Mouse (Mus musculus) adrenal gland, adult 18-20 months (tissue): ENCODE data around the gene Lemd1. TPM values are rescaled to one million over a fixed set of nuclear protein-coding genes. Genes with fewer than 3 reads are reported as not detected.
A peak's percentile ranks its signal among the peaks of the same experiment; 100 is the strongest.

Experiments used
- DNase-seq, 2 experiments: peaks; one replicate each; pipeline ENCODE4 v3.0.0; 2021 to 2022; ENCODE audit warnings: low spot score in 2 of 2
- total RNA-seq, 2 experiments: library from RNA; stranded (reverse); gene quantifications; 1 replicate in 1 of 2; 2 replicates in 1 of 2; pipeline ENCODE4 v1.2.3; 2021

Lemd1 gene
- total RNA-seq, 2 experiments from 2014 or later, result 0.43 TPM; not detected in 1

GRCm38 (mm10) chr1:132287991-132288451, 96.8 kb downstream of the Lemd1 start:
- no peak for DNase-seq

- DNase-seq, result no peak
Measured at GRCm38 (mm10) chr1:132289965-132290364, 98.7 kb downstream of the Lemd1 start.

GRCm38 (mm10) chr1:132290921-132291675, 99.9 kb downstream of the Lemd1 start:
- no peak for DNase-seq

- DNase-seq, result no peak
Measured at GRCm38 (mm10) chr1:132291706-132292105, 100.5 kb downstream of the Lemd1 start.

- DNase-seq, result no peak
Measured at GRCm38 (mm10) chr1:132292318-132293129, 101.3 kb downstream of the Lemd1 start.

- DNase-seq, result no peak
Measured at GRCm38 (mm10) chr1:132295506-132295905, 104.3 kb downstream of the Lemd1 start.

GRCm38 (mm10) chr1:132296051-132296450, 104.8 kb downstream of the Lemd1 start:
- no peak for DNase-seq

- peak; percentile 72 to 80 for DNase-seq
Measured at GRCm38 (mm10) chr1:132298425-132298800, 107.2 kb downstream of the Lemd1 start, which contains the start of gene Klhdc8a. Klhdc8a (plus strand) TSS chr1:132298626.

GRCm38 (mm10) chr1:132298801-132299464, 107.7 kb downstream of the Lemd1 start:
- peak; percentile 64 to 69 for DNase-seq

- DNase-seq, result peak; percentile 57 to 60
Measured at GRCm38 (mm10) chr1:132299744-132300143, 108.5 kb downstream of the Lemd1 start.

GRCm38 (mm10) chr1:132301242-132301641, 110.0 kb downstream of the Lemd1 start:
- no peak for DNase-seq

- DNase-seq, result no peak
Measured at GRCm38 (mm10) chr1:132302341-132302866, 111.2 kb downstream of the Lemd1 start.

GRCm38 (mm10) chr1:132304618-132305214, 113.5 kb downstream of the Lemd1 start:
- no peak for DNase-seq

- peak; percentile 65 to 70 for DNase-seq
Measured at GRCm38 (mm10) chr1:132306160-132306559, 114.9 kb downstream of the Lemd1 start.

- DNase-seq, result no peak
Measured at GRCm38 (mm10) chr1:132306808-132307207, 115.6 kb downstream of the Lemd1 start.

- no peak for DNase-seq
Measured at GRCm38 (mm10) chr1:132307962-132308361, 116.7 kb downstream of the Lemd1 start.

- no peak for DNase-seq
Measured at GRCm38 (mm10) chr1:132308674-132309073, 117.4 kb downstream of the Lemd1 start.
